Mouse (Mus musculus) C2C12 (cell line): ENCODE data around the gene Tnfrsf26.

Source experiments
- CTCF ChIP-seq: IDR thresholded peaks from one replicate; pipeline ENCODE4 v1.5.1; 2011; ENCODE audit not compliant: control insufficient read depth, insufficient read depth, insufficient read length
- MAX ChIP-seq: IDR thresholded peaks from one replicate; pipeline ENCODE4 v1.6.1; 2011; ENCODE audit warnings: mild to moderate bottlenecking, control low read depth
- MYOD1 ChIP-seq: IDR thresholded peaks from one replicate; pipeline ENCODE4 v1.6.1; 2011; ENCODE audit warnings: low read depth; ENCODE audit not compliant: control insufficient read depth, insufficient read length
- USF1 ChIP-seq: IDR thresholded peaks from one replicate; pipeline ENCODE4 v1.6.1; 2011; ENCODE audit warnings: low read depth, mild to moderate bottlenecking, control low read depth, moderate library complexity

DNA sequence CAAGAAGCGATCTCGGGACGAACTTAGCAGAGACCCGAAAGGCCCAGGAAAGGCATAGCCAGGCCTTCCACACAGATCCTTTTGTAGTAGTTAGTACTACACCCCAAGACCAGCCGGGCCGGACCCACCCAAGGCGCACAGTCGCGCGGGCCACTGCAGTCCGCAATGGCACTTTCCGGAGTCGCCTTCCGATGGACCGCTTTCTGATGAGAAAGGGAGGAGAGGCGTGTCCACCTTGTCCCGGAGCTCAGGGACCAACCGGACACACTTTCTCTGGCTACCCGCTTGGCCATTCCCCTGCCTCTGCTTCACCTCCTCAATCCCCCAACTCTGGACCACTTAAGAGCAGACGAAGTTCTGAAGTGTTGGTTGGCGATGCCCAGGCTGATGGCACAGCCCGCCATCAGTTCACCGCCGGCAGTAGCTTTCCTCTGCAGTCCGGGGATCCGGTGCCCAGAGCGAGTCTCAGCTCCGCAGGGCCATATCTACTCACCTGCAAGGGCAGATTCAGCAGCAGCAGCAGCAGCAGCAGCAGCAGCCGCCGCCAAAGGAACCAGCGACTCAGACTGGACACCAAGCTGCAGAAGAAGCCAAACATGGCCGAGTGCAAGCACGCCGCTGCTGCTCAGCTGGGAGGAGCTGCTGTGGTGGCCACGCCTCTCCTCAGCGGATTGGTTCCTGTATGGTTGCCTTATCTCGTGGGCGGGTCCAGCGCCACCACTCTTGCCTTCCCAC is 20.7 kb upstream of the Tnfrsf26 start, which contains the start of gene Tnfrsf22:
- TF ChIP-seq CTCF: no peak
- no peak for TF ChIP-seq USF1
- TF ChIP-seq MAX: no peak
- TF ChIP-seq MYOD1: no peak
